Mouse (Mus musculus): ENCODE data around the gene AI182371. TPM values are rescaled to one million over a fixed set of nuclear protein-coding genes. Genes with fewer than 3 reads are reported as not detected.

Gene AI182371
- total and polyA plus RNA-seq, 3 experiments: 0.56 to 0.74 (median 0.68) TPM

- H3K27me3 ChIP-seq (replicated peaks): no peaks in the 10 kb centered on the region
- no peak overlapping the region for H3K4me2 ChIP-seq (ENCODE audit: insufficient read depth, low read depth, poor library complexity, severe bottlenecking)
- no peak overlapping the region for H3K9ac ChIP-seq (ENCODE audit: insufficient read depth, low read depth)
- H3K4me1 ChIP-seq (ENCODE audit: control insufficient read depth in 1 of 2, insufficient read depth in 2 of 2): peaks cover 10 to 48% of the 10 kb centered on the region in 2 experiments; a peak in 3 of 4 replicates
- no peak for DNase-seq (ENCODE audit: extremely low read depth)
- in situ Hi-C loops (cut with MboI; ENCODE audit: low pct_ligation_motif_present, low pct_unique_long_range_greater_than_20kb, low sequenced_read_pairs): no loop called here
- H3K9me3 ChIP-seq (replicated peaks; ENCODE audit: low read length): no peaks in the 10 kb centered on the region
- H3K4me3 ChIP-seq (replicated peaks in 1 of 3; ENCODE audit: low read depth in 2 of 3, low read length in 2 of 3, poor library complexity in 1 of 3): no peak overlapping the region
- TF ChIP-seq IRF4 (IDR thresholded peaks at IDR 0.05; ENCODE audit: low read depth, low read length) (no peak), TBP (conservative IDR thresholded peaks at IDR 0.05; ENCODE audit: low read depth, low read length) (no peak), JUN (IDR thresholded peaks at IDR 0.05; ENCODE audit: insufficient read depth, low read depth, low read length) (no peak), RCOR1 (conservative IDR thresholded peaks at IDR 0.05; ENCODE audit: low read depth, low read length) (no peak), MEF2A (IDR thresholded peaks at IDR 0.05; ENCODE audit: borderline replicate concordance, low read depth, low read length) (no peak), UBTF (IDR thresholded peaks at IDR 0.05; ENCODE audit: low read depth, low read length) (no peak), USF1 (IDR thresholded peaks at IDR 0.05; ENCODE audit: low read depth, low read length) (no peak), E2F4 (IDR thresholded peaks at IDR 0.05; ENCODE audit: insufficient replicate concordance, low read depth, low read length) (no peak), SIN3A (IDR thresholded peaks at IDR 0.05; ENCODE audit: low read length) (no peak), GABPA (IDR thresholded peaks at IDR 0.05; ENCODE audit: insufficient replicate concordance, low read depth, low read length) (no peak), ZMIZ1 (IDR thresholded peaks at IDR 0.05; ENCODE audit: low read depth, low read length) (no peak)
- H3K36me3 ChIP-seq (replicated peaks in 1 of 2; ENCODE audit: control insufficient read depth in 1 of 2, insufficient read depth in 1 of 2, low read length in 1 of 2): peaks cover 0 to 2% of the 10 kb centered on the region in 2 experiments
- no peak overlapping the region for H3K27ac ChIP-seq (ENCODE audit: insufficient read depth, low read depth)
- dilution Hi-C loops (cut with MboI; ENCODE audit: extremely low pct_ligation_motif_present, extremely low pct_unique_long_range_greater_than_20kb, low sequenced_read_pairs): no loop called here
- H3K79me2 ChIP-seq (replicated peaks; ENCODE audit: control insufficient read depth, extremely low read depth, insufficient read depth, poor library complexity, severe bottlenecking): peaks cover 11% of the 10 kb centered on the region
Measured at GRCm38 (mm10) chr2:35063333-35064030, 37.9 kb downstream of the AI182371 start.

- Histone ChIP-seq H3K79me2 (replicated peaks; ENCODE audit: control insufficient read depth, extremely low read depth, insufficient read depth, poor library complexity, severe bottlenecking) (no peaks in the 10 kb centered on the region), H3K27me3 (replicated peaks) (no peaks in the 10 kb centered on the region), H3K27ac (ENCODE audit: insufficient read depth, low read depth) (no peak within 1 kb of the TSS), H3K4me1 (ENCODE audit: control insufficient read depth in 1 of 2, insufficient read depth in 2 of 2) (peaks cover 10 to 48% of the 10 kb centered on the region in 2 experiments; a peak in 3 of 4 replicates), H3K36me3 (replicated peaks in 1 of 2; ENCODE audit: control insufficient read depth in 1 of 2, insufficient read depth in 1 of 2, low read length in 1 of 2) (no peaks in the 10 kb centered on the region), H3K4me2 (ENCODE audit: insufficient read depth, low read depth, poor library complexity, severe bottlenecking) (peak within 1 kb of the TSS; percentile 29; the same call in 1 of the 2 replicates), H3K9ac (ENCODE audit: insufficient read depth, low read depth) (peak within 1 kb of the TSS; percentile 69; the same call in 1 of the 2 replicates), H3K4me3 (replicated peaks in 1 of 3; ENCODE audit: low read depth in 2 of 3, low read length in 2 of 3, poor library complexity in 1 of 3) (no peak within 1 kb of the TSS), H3K9me3 (replicated peaks; ENCODE audit: low read length) (no peaks in the 10 kb centered on the region)
- TF ChIP-seq HCFC1 (IDR thresholded peaks at IDR 0.05; ENCODE audit: low read depth, low read length) (no peak), USF2 (conservative IDR thresholded peaks at IDR 0.05; ENCODE audit: low read depth, low read length) (no peak), MAZ (IDR thresholded peaks at IDR 0.05; ENCODE audit: low read depth, low read length) (no peak), CHD2 (IDR thresholded peaks at IDR 0.05; ENCODE audit: low read length) (no peak), SMC3 (IDR thresholded peaks at IDR 0.05; ENCODE audit: low read depth, low read length) (no peak), POLR2A (IDR thresholded peaks at IDR 0.05; ENCODE audit: low read depth, low read length) (no peak)
- no peak for DNase-seq (ENCODE audit: extremely low read depth)
- dilution Hi-C loops (cut with MboI; ENCODE audit: extremely low pct_ligation_motif_present, extremely low pct_unique_long_range_greater_than_20kb, low sequenced_read_pairs): no loop called here
- in situ Hi-C loops (cut with MboI; ENCODE audit: low pct_ligation_motif_present, low pct_unique_long_range_greater_than_20kb, low sequenced_read_pairs): no loop called here
Measured at GRCm38 (mm10) chr2:35061338-35061737, 40.0 kb downstream of the AI182371 start, which contains the start of gene Hc. Gene Hc (minus strand): TSS chr2:35061438.

All from CH12.LX (cell line).